Mouse (Mus musculus): ENCODE results near the gene Ccr1.
A peak's percentile ranks its signal among the peaks of the same experiment; 100 is the strongest.
"Not testable (repeated sequence)": the region's sequence is repeated elsewhere in the genome, so short reads cannot be mapped to it uniquely, and the experiment has no call there.

The Ccr1 gene

GRCm38 (mm10) chr9:123927281-123927960 is 41.1 kb downstream of the Ccr1 start:
- no peak for DNase-seq (ENCODE audit: low read depth, low spot score)

- not testable (repeated sequence) for DNase-seq (ENCODE audit: low read depth, low spot score)
Measured at GRCm38 (mm10) chr9:123926041-123926440, 42.5 kb downstream of the Ccr1 start.

GRCm38 (mm10) chr9:123925101-123925946 is 43.2 kb downstream of the Ccr1 start:
- no peak for DNase-seq (ENCODE audit: low read depth, low spot score)

GRCm38 (mm10) chr9:123924589-123925066 is 43.9 kb downstream of the Ccr1 start:
- peak; percentile 66 for DNase-seq (ENCODE audit: low read depth, low spot score)

- not testable (repeated sequence) for DNase-seq (ENCODE audit: low read depth, low spot score)
Measured at GRCm38 (mm10) chr9:123924035-123924434, 44.5 kb downstream of the Ccr1 start.

GRCm38 (mm10) chr9:123923146-123923991 is 45.1 kb downstream of the Ccr1 start:
- DNase-seq (ENCODE audit: low read depth, low spot score), result no peak

All from skeletal muscle tissue, adult 2 months (tissue).